ENCODE assay signal across 9 mouse cellular contexts in genomic region chr3:147990831-147991230, GRCm38 (mm10).
DNase-seq lines count a peak whose midpoint lies in the region; ATAC-seq and TF ChIP-seq lines count a peak whose summit lies in the region.
"Had no signal": no experiment of that assay in that cellular context is flagged by ENCODE, and none has a peak within 500 bp of the region (broad histone marks: within the 10 kb centered on the region; RNA-seq: fewer than 3 reads in every experiment).

No protein-coding gene starts in this region.

- DNase-seq in cerebellum, postnatal 10 days, result peak; percentile 27 to 36
- no peak for DNase-seq in cerebellum, adult 8-10 months
- no peak for DNase-seq in left cerebral cortex, adult 2 months (ENCODE audit: extremely low spot score in 1 of 2, low spot score in 2 of 2)
- no peak for DNase-seq in left cerebral cortex, adult 8-10 months (ENCODE audit: low spot score in 2 of 2)
- DNase-seq in layer of hippocampus, postnatal 10 days (ENCODE audit: low spot score in 2 of 2), result no peak
- no peak for DNase-seq in adrenal gland, adult (ENCODE audit: inconsistent age in 2 of 2, low spot score in 1 of 2)

- no peaks in the 10 kb centered on the region for H3K27me3 ChIP-seq in hindbrain, embryonic 15.5 days
- H3K27me3 ChIP-seq in neural tube, embryonic 13.5 days, result no peaks in the 10 kb centered on the region
- H3K27me3 ChIP-seq: liver, embryonic 15.5 days had no signal

- peak overlapping the region; percentile 25 for H3K4me3 ChIP-seq in left cerebral cortex, adult 2 months
- H3K4me3 ChIP-seq in hindbrain, embryonic 15.5 days, result peak overlapping the region; percentile 12; the same call in 1 of the 2 replicates
- no peak overlapping the region for H3K4me3 ChIP-seq in neural tube, embryonic 13.5 days
- H3K4me3 ChIP-seq: liver, embryonic 15.5 days had no signal

- no peak for TF ChIP-seq CTCF in left cerebral cortex, adult 2 months (IDR thresholded peaks at IDR 0.05)

- ATAC-seq in hindbrain, embryonic 15.5 days (ENCODE audit: low FRiP score, low read depth), result no peak
- no peak for ATAC-seq in neural tube, embryonic 13.5 days (ENCODE audit: low read depth)

- no peak overlapping the region for H3K9ac ChIP-seq in hindbrain, embryonic 15.5 days
- H3K9ac ChIP-seq in neural tube, embryonic 13.5 days, result 0 out of 2 replicates have a peak overlapping the region, but pooled peaks have one; percentile 13
- H3K9ac ChIP-seq: liver, embryonic 15.5 days had no signal

- peak overlapping the region; percentile 45 for H3K4me2 ChIP-seq in hindbrain, embryonic 15.5 days
- H3K4me2 ChIP-seq in neural tube, embryonic 13.5 days, result peak overlapping the region; percentile 20; the same call in 1 of the 2 replicates
- H3K4me2 ChIP-seq: liver, embryonic 15.5 days had no signal

- 40% methylated on average over 10 of the region's 10 CpGs for whole genome bisulfite sequencing in hindbrain, embryonic 15.5 days
- WGBS in neural tube, embryonic 13.5 days, result 60% methylated on average over 10 of the region's 10 CpGs

- H3K27ac ChIP-seq in left cerebral cortex, adult 2 months, result no peak overlapping the region
- no peak overlapping the region for H3K27ac ChIP-seq in hindbrain, embryonic 15.5 days (replicated peaks)
- no peak overlapping the region for H3K27ac ChIP-seq in neural tube, embryonic 13.5 days (replicated peaks)
- H3K27ac ChIP-seq: liver, embryonic 15.5 days had no signal

- intact Hi-C loops in left cerebral cortex, adult 2 months (cut with DNase I), result no loop called here

- peaks cover 7% of the 10 kb centered on the region; the same call in 1 of the 2 replicates for H3K4me1 ChIP-seq in hindbrain, embryonic 15.5 days (replicated peaks)
- H3K4me1 ChIP-seq in neural tube, embryonic 13.5 days (replicated peaks), result peaks cover 5% of the 10 kb centered on the region; the same call in 1 of the 2 replicates
- H3K4me1 ChIP-seq: liver, embryonic 15.5 days had no signal

- no peaks in the 10 kb centered on the region for H3K9me3 ChIP-seq in hindbrain, embryonic 15.5 days
- no peaks in the 10 kb centered on the region for H3K9me3 ChIP-seq in neural tube, embryonic 13.5 days
- H3K9me3 ChIP-seq: liver, embryonic 15.5 days had no signal

- no peaks in the 10 kb centered on the region for H3K36me3 ChIP-seq in hindbrain, embryonic 15.5 days
- no peaks in the 10 kb centered on the region for H3K36me3 ChIP-seq in neural tube, embryonic 13.5 days
- H3K36me3 ChIP-seq: liver, embryonic 15.5 days had no signal

Comparison
In these comparisons a context has a peak if more than half of its experiments do, and no peak if none do; other contexts are left out.
1. DNase-seq: peak in cerebellum, postnatal 10 days (2 of 2); none in cerebellum, adult 8-10 months (single experiment), left cerebral cortex, adult 2 months (0 of 2), left cerebral cortex, adult 8-10 months (0 of 2), layer of hippocampus, postnatal 10 days (0 of 2) and adrenal gland, adult (0 of 2).